Mouse (Mus musculus): ENCODE data around the gene Dctn1.

DNA sequence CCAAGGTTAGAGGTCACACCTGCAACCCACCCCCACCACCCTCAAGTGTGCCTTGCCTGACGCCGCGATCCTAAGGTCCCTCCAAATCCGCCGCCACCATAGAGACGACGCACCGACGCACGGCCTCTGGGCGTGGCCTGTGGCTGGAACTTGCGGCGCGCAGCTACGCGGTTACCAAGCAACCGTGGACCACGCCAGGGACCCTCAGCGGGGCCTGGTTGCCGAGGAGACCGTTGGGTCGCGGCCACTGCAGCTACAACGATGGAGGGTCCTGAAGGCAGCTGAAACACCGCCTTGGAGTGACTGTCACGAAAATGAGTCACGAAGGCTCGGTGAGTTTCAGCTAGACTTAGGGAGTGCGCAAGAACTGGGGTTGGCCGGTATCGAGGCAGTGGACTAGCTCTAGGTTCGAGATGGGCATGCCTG, 9.4 kb upstream of the Dctn1 start, which contains the start of the genes Wdr54 and 1700003E16Rik:
- TF ChIP-seq FLI1 (IDR thresholded peaks at IDR 0.05; ENCODE audit: low read length), result no peak
- TF ChIP-seq GATA1 (IDR thresholded peaks at IDR 0.05; ENCODE audit: borderline replicate concordance, low read length), result no peak
